Mouse (Mus musculus) left cerebral cortex, postnatal 10 days (tissue): ENCODE data around the gene Slfn9. TPM values are rescaled to one million over a fixed set of nuclear protein-coding genes. Genes with fewer than 3 reads are reported as not detected.
A peak's percentile ranks its signal among the peaks of the same experiment; 100 is the strongest.
"Not testable (repeated sequence)": the region's sequence is repeated elsewhere in the genome, so short reads cannot be mapped to it uniquely, and the experiment has no call there.

Experiments
- DNase-seq, 2 experiments: peaks; one replicate each; pipeline ENCODE4 v3.0.0; 2021 to 2022; ENCODE audit warnings: low spot score in 2 of 2, mixed read lengths in 1 of 2; ENCODE audit errors: extremely low spot score in 1 of 2
- intact Hi-C: fragments of 180-260 bp; cut with DNase I; formaldehyde crosslinking; loops from one replicate; pipeline ENCODE4 v1.15.1; 2025
- total RNA-seq, 2 experiments: library from RNA; stranded (reverse); gene quantifications; 2 replicates each; pipeline ENCODE4 v1.2.3; 2021

The Slfn9 gene
- total RNA-seq = under 1 TPM; 0.47 to 0.60 TPM

GRCm38 (mm10) chr11:82991469-82992166, at the start of gene Slfn9:
Slfn9 (minus strand) TSS chr11:82991830.
- peak; percentile 6 to 50 for DNase-seq
- intact Hi-C loops = no loop called here

- DNase-seq = no peak
- intact Hi-C loops = no loop called here
Observed at GRCm38 (mm10) chr11:83041000-83041399, 49.4 kb upstream of the Slfn9 start.

DNA sequence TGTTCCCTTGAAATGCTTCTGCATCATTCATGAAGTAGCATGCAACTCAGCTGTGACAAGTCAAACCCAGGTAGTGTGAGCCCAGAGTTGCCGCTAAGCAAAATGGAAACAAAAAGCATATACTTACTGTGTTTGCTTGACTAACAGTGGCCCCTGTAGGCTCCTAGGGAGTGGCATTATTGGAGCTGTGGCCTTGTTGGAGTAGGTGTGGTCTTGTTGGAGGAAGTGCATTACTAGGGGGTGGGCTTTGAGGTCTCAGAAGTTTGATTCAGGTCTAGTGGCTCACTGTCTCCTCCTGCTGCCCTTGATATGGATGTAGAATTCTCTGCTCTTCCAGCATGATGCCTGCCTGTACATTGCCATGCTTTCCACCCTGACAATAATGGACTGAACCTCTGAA, 48.7 kb upstream of the Slfn9 start:
- DNase-seq = no peak
- intact Hi-C loops = no loop called here

- no peak for DNase-seq
- intact Hi-C loops = no loop called here
Observed at GRCm38 (mm10) chr11:83039796-83040195, 48.2 kb upstream of the Slfn9 start.

DNA sequence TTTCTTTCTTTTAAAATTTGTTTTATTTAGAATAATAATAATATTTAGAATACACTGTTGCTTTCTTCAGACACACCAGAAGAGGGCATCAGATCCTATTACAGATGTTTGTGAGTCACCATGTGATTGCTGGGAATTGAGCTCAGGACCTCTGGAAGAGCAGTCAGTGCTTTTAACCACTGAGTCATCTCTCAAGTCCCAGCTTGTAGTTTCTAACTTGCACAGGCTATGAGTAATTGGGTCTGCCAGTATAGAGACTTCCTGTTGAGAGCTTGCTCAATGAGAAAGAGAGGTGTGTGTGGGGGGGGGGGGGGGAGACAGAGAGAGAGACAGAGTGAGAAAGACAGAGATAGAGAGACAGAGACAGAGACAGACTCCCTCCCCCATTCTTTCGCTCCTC, 47.5 kb upstream of the Slfn9 start:
- intact Hi-C loops = no loop called here
- DNase-seq = no peak

DNA sequence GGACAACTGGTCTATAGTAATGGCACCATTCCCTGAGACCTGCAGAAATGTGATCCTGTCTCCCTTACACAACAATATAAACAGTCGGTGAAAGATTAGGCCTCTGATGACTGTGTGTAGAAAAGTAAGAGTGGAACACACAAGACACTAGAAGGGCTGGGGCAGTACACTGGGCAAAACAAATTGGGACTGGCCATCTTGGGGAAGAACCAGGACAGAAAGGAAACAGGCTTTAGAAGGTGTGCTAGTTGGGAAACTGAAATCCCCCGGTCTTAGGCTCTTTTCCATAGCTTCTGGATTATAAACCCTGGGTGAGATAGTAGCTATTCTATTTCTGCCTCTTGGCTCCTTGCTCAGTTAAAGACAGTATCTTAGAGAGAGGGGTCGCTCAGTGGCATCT, 47.1 kb upstream of the Slfn9 start:
- DNase-seq, intact Hi-C loops: not testable (repeated sequence)

- DNase-seq = peak in 1 of 2 experiments; percentile 30
Observed at GRCm38 (mm10) chr11:83020621-83021020, 29.0 kb upstream of the Slfn9 start, which contains the start of gene Slfn8. Slfn8 (minus strand) TSS chr11:83020810.

DNA sequence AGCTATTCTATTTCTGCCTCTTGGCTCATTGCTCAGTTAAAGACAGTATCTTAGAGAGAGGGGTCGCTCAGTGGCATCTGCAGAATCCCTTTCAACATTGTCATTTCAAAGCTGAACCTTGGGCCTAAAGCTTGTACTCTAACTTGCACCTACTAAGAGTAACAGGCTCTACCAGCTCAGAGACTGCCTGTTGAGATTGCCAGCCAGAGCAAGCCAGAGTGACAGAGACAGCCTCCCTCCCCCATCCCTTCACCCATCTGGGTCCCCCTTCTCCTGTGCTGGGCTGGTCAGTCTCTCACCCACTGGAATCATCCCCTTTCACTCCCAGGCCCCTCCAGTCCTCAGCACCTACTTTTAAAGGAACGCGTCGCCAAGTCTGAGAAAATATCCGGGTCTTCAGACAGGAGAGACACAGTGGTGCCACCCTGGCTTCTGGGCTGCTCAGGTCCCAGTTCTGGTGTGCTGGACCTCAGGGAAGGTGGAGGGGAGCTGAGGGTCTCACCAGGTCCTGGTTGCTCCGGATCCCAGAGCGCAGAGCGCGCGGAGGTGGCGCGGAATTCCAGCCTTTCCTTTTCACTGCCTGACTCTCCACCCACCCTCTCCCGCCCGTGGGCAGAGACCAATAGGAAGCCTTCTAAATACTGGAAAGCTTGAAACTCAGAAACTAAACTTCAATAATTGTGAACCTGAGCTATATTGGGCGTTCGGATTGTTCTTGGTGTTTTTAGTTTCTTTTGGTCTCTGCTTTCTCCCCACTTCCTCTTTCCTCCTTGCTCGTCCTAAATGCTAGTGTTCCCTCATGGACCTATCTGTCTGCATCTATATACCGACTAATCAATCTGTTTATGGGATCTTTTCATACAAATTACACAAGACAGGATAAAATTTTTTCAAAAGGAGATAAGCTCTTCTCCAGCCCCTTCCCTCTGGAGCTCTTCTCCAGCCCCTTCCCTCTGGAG, 28.2 kb upstream of the Slfn9 start:
- intact Hi-C loops, DNase-seq: not testable (repeated sequence)

More at GRCm38 (mm10) chr11:83020621-83021020, 29.0 kb upstream of the Slfn9 start, which contains the start of gene Slfn8:
- intact Hi-C loops = no loop called here

- DNase-seq = no peak
- intact Hi-C loops = no loop called here
Observed at GRCm38 (mm10) chr11:83016093-83016492, 24.5 kb upstream of the Slfn9 start.

DNA sequence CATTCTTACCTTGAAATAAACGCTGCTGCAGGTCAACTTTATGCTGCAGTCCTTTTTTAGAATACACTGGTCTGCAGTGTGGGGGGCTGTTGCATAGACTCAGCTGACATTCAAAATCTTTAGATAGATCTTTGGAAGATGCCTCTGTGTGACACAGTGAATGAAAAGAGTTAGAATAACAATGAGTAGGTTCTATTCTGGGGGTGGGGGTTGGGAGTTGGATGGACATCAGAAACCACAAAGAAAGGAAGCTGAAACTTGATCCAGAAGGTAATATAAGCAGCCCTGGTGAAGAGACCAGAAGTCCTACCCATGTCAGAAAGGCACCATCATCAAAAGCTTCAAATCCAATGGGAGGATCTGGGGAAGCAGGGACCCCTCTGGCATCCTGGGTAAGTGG, 21.7 kb upstream of the Slfn9 start:
- DNase-seq = no peak
- intact Hi-C loops = no loop called here

DNA sequence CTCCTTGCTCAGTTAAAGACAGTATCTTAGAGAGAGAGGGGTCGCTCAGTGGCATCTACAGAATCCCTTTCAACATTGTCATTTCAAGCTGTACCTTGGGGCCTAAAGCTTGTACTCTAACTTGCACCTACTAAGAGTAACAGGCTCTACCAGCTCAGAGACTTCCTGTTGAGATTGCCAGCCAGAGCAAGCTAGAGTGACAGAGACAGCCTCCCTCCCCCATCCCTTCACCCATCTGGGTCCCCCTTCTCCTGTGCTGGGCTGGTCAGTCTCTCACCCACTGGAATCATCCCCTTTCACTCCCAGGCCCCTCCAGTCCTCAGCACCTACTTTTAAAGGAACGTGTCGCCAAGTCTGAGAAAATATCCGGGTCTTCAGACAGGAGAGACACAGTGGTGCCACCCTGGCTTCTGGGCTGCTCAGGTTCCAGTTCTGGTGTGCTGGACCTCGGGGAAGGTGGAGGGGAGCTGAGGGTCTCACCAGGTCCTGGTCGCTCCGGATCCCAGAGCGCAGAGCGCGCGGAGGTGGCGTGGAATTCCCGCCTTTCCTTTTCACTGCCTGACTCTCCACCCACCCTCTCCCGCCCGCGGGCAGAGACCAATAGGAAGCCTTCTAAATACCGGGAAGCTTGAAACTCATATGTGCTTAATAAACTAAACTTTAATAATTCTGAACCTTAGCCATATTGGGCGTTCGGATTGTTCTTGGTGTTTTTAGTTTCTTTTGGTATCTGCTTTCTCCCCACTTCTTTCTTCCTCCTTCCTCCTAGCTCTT, 831 bp downstream of the Slfn9 start:
- intact Hi-C loops = not testable (repeated sequence)
- peak in 1 of 2 experiments; percentile 27 for DNase-seq

- intact Hi-C loops = no loop called here
- peak in 1 of 2 experiments; percentile 20 for DNase-seq
Observed at GRCm38 (mm10) chr11:82989357-82989756, 2.3 kb downstream of the Slfn9 start.

DNA sequence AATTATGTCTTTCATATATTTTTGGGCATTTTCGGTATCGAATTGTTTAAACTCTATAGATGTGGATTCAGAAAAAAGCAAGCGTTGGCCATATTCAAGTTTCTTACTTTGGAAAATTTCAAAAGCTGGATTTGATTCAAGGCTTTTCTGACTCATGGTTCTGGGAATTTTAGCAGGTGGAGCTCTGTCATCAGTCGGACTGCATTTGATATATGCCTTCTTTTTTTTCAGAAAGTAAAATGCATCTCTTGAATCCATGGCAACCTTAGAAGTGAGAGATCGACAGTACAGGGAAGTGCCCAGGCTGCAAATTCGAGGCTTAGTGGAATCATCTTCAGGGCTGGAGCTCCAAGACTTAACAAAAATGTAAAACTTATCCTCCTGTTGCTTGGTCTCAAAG, 4.0 kb downstream of the Slfn9 start:
- intact Hi-C loops = no loop called here
- no peak for DNase-seq

GRCm38 (mm10) chr11:82983193-82983592, 8.4 kb downstream of the Slfn9 start:
- intact Hi-C loops = no loop called here
- DNase-seq = no peak

DNA sequence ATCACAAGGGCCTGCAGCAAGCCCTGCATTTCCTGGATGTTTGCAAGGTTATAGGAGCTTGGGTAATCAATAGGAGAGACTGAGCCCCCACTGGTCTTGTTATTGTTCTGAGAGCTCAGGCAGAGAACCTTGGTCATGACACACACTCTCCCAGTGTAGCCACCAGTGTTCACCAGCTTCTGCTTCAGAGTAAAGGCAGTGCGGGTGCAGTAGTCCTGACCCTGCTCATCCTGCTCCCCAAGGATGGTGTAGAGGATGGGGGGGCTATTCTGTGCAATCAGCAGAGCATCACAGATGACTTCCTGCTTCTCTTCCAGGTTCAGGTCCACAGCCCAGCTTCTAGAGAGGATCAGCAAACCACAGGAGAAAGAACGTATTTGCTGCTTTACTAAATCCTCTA, 9.2 kb downstream of the Slfn9 start:
- intact Hi-C loops = not testable (repeated sequence)

DNA sequence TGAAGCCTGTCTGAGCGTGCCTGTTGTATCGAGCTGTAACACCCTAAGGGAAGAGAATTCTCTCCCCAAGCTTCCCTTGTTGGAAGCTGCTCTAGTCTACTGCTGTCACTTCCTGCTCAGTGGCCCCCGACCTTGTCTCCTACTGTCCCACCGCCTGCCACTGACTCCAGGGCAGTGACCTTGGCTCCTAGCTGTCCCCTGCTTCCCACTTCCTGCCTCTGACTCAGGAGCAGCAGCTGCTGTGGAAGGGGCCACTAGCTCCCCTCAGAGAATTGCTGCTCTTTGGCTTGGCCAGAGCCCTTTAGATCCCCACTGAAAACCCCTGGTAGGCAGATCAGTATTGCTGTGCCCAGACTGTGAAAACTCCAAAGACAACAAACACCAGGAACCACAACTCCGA, 17.7 kb downstream of the Slfn9 start:
- DNase-seq = peak in 1 of 2 experiments; percentile 48
- intact Hi-C loops = no loop called here

More for the DNA sequence above, 9.2 kb downstream of the Slfn9 start:
- not testable (repeated sequence) for DNase-seq

DNA sequence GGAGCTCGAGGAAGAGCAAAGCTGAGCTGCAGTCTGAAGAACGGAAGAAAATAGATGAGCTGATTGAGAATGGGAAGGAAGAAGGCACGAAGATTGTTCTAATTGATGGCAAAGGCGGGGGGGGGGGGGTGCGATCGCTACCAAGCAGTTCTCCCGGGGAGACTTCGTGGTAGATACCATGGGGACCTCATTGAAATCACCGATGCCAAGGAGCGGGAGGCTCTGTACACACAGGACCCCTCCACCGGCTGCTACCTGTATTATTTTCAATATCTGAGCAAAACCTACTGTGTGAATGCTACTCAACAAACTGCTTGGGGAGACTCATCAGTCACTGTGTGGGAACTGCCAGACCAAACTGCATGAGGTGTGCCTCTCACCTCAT, 20.0 kb downstream of the Slfn9 start:
- no peak for DNase-seq
- intact Hi-C loops = no loop called here

- intact Hi-C loops = no loop called here
Observed at GRCm38 (mm10) chr11:82970712-82971589, 20.7 kb downstream of the Slfn9 start.

More at GRCm38 (mm10) chr11:82970712-82971589, 20.7 kb downstream of the Slfn9 start:
- DNase-seq = peak in 1 of 2 experiments; percentile 69
